Mouse (Mus musculus) olfactory bulb, adult 2 months (tissue): ENCODE data around the gene Top2b. TPM values are rescaled to one million over a fixed set of nuclear protein-coding genes. Genes with fewer than 3 reads are reported as not detected.

Experiments used
- H3K27ac ChIP-seq: fragments of 200-500 bp; 2 replicates; pipeline ENCODE4 v1.5.1; 2012; ENCODE audit warnings: low read depth, low read length; ENCODE audit not compliant: insufficient read depth
- H3K4me1 ChIP-seq: fragments of 200-500 bp; 2 replicates; pipeline ENCODE4 v1.6.1; 2012; ENCODE audit warnings: low read length; ENCODE audit not compliant: control insufficient read depth, insufficient read depth
- H3K4me3 ChIP-seq: fragments of 200-500 bp; 2 replicates; pipeline ENCODE4 v1.5.1; 2012; ENCODE audit warnings: mild to moderate bottlenecking, low read depth, low read length, moderate library complexity; ENCODE audit not compliant: insufficient read depth
- CTCF ChIP-seq: fragments of 200-500 bp; IDR thresholded peaks from 2 replicates; pipeline ENCODE4 v1.5.1; 2012; ENCODE audit warnings: low read depth, mild to moderate bottlenecking, low read length, moderate library complexity; ENCODE audit not compliant: insufficient read depth
- POLR2A ChIP-seq: fragments of 200-500 bp; IDR thresholded peaks from 2 replicates; pipeline ENCODE4 v1.6.1; 2012; ENCODE audit warnings: mild to moderate bottlenecking, low read depth, low read length, moderate library complexity; ENCODE audit not compliant: insufficient read depth
- WGBS: fragments of 180-500 bp; shearing (Covaris S2); methylation state at CpG from one replicate; pipeline ENCODE4 v1.1.7; 2018; 5-methylcytosine and 5-hydroxymethylcytosine counted together
- polyA plus RNA-seq: library from polyadenylated mRNA; stranded (reverse); fragments of >200 nt; gene quantifications from 2 replicates; pipeline ENCODE4 v1.2.4, GENCODE M21; 2012; ENCODE audit warnings: low replicate concordance; ENCODE audit not compliant: missing spikeins, insufficient read depth, insufficient read length

Gene Top2b
- polyA plus RNA-seq: 567 TPM in 1 of 2 replicates, not detected in the other

DNA sequence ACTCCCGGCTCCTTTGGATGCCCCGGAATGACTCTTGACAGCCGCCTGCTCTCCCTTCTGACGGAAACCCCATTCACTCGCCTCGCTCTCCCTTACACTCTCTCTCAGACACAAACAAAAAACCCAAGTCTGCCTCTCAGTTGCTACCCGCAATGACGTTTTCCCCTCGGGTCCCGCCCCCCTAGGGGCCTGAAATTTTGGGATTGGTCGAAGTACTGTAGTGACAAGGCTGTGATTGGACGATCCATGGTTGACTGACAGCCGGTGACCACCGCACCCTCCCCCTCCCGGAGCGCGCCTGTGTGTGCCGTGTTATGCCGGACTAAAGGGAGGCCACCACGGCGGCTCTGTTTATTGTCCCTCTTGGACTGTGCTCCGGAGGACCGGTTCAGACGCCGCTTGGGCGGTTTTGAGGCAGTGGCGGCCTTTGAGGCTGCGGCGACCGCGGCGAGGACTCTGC lies at the start of gene Top2b:
Top2b (plus strand) TSS at position 302 of the 460 bp plus-strand sequence.
- peak within 1 kb of the TSS; percentile 99 for H3K27ac ChIP-seq
- under 1% methylated on average over 32 of the region's 32 CpGs for WGBS

DNA sequence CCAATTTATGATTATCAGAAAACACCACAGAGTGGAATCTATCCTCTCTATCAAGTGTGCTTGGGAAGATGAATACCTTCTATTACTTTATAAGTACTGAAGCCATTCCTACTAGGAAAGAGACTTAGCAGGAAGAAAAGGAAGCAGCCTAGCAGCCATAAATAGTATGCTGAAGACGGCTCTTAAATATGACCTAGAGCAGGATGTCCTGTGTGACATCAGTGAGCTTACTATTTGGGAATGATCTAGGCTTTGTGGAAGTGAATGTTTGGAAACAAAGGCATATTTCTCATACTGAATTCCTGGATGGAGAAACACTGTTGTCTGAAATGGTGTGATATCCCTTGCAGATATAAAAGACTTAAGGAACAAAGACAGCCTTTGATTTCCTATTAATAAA lies 48.3 kb upstream of the Top2b start:
- Histone ChIP-seq H3K27ac (no peak overlapping the region), H3K4me3 (no peak overlapping the region), H3K4me1 (no peaks in the 10 kb centered on the region)
- 33% methylated on average over 1 of the region's 1 CpGs for WGBS
- TF ChIP-seq CTCF (no peak), POLR2A (no peak)

More for the DNA sequence above, at the start of gene Top2b:
- H3K4me3 ChIP-seq: peak within 1 kb of the TSS; percentile 95
- TF ChIP-seq CTCF (no peak), POLR2A (peak; percentile 75)
- H3K4me1 ChIP-seq: 0 out of 2 replicates have a peak, but pooled peaks cover 2% of the 10 kb centered on the region

DNA sequence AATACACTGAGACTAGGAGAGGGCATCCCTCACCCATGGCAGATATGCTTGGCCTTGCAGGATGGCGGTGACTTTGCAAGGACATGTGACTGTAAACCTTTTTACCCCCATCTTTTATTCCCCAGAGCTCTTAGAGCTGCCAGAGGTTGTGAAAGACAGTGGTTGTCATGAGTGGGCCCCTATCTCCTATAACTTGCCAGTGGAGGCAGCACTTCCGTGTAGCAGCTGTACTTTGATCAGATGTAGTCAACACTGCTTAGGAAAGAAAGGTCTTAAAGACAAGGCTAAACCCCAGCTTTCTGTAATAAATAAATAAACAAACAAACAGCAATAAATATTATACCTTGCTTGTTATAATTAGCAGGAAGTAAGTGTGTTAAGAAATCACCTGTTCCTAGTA lies 45.2 kb upstream of the Top2b start:
- Histone ChIP-seq H3K27ac (no peak overlapping the region), H3K4me1 (no peaks in the 10 kb centered on the region), H3K4me3 (no peak overlapping the region)
- 91% methylated on average over 2 of the region's 2 CpGs for WGBS
- TF ChIP-seq POLR2A (no peak), CTCF (no peak)

DNA sequence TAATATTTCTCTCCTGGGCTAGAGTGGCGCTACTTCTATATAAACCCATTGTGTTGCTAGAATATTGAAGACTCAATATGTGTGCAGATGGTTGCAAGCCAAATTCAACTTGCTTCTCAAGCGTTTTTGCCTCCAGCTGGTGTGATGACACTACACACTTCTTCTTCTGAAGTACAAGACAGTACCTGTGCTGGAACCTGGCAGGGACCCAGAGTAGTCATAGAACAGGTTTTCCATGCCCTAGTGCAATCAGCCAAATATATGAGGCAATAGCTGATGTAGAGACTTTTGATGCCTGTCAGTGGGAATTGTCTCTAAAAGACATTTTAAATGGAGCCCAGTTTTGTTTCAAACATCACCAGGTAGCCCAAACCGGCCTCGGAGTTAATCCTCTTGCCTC lies 40.6 kb upstream of the Top2b start:
- Histone ChIP-seq H3K4me3 (no peak overlapping the region), H3K27ac (no peak overlapping the region), H3K4me1 (no peaks in the 10 kb centered on the region)
- 86% methylated on average over 4 of the region's 4 CpGs for WGBS
- TF ChIP-seq POLR2A: no peak
- no peak for TF ChIP-seq CTCF

DNA sequence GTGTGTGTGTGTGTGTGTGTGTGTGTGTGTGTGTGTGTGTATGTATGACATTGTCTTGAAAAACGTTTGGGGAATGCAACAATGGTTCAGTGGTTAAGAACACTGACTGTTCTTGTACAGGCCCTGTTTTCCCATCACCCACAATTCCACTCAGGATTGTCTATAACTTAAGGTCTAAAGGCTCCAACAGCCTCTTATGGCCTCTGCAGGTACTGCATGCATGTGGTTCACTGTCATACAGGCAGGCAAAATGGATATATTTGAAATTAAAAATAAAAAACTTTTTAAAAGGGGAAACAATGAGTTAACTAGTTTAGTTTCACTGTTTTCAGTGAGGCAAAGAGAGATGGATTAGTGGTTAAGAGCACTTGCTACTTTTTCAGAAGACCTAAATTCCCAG lies 39.8 kb upstream of the Top2b start:
- Histone ChIP-seq H3K4me3 (no peak overlapping the region), H3K27ac (no peak overlapping the region), H3K4me1 (no peaks in the 10 kb centered on the region)
- TF ChIP-seq POLR2A (no peak), CTCF (no peak)
- 50% methylated on average over 1 of the region's 1 CpGs for WGBS

DNA sequence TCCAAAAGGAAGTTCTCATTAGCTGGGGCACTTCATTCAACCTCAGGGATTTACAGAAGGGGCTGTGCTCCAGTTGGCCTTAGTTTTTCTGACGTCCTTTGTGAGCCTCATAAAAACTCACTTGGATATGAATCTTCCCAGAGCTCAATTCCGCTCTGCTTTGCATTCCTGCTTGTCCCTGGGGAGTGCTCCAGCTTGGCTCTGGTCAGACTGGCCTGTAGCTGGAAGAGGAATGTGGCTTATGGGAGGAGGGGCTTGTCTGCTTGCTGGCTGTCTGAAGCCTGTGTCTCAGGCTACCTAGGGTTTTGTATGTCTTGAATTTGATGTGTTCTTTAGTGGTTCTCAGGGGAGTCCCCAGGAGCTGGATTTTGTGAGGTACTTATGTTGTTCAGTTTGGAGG lies 36.4 kb upstream of the Top2b start:
- Histone ChIP-seq H3K27ac (no peak overlapping the region), H3K4me3 (no peak overlapping the region), H3K4me1 (no peaks in the 10 kb centered on the region)
- 38% methylated on average over 2 of the region's 2 CpGs for WGBS
- TF ChIP-seq POLR2A (no peak), CTCF (no peak)

DNA sequence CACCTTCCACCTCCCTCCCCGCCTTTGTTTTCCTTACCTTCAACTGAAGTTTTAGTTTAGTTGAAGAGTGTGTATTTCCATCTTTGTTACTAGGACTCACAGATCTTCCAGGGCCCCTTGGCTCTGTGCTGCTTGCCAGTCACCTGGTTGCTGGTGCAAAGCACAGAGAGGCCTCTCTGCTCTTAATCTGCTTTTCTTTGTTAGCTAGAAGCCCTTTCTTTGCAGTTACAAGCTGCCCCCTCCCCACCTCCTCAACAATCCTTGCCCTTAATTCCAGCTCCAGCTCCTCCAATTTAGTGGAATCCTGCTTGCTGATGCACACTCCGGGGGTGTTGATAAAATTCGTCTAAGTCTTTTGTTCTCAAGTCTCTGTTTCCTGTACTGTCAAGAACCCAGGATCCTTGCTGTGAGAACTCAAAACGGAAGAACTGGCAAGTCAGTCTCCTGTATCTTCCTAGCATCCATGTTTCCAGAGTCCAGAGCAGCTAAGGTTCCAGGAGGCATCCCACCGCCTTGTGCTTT lies 36.0 kb upstream of the Top2b start:
- Histone ChIP-seq H3K4me1 (no peaks in the 10 kb centered on the region), H3K4me3 (no peak overlapping the region), H3K27ac (no peak overlapping the region)
- 36% methylated on average over 5 of the region's 5 CpGs for WGBS
- TF ChIP-seq POLR2A: no peak
- no peak for TF ChIP-seq CTCF

DNA sequence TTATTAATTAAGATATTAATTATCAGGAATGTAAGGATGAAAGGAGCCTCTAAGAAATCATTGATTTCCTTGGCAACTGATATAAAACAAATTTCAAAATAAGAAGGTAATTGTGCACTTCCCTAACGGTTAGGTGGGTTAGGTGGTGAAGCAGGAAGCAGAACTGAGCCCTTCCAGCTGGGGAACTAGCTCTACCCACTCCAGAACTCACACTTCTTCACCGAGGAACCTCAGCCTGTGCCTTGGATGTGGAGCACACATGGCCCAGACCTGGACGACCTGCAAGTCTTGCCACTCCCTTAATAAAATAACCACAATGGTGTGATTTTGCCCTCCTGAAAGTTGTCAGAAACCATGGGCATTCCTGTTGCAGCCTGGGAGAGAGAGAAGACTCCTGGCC lies 35.2 kb upstream of the Top2b start:
- WGBS: 82% methylated on average over 3 of the region's 3 CpGs
- Histone ChIP-seq H3K27ac (no peak overlapping the region), H3K4me1 (no peaks in the 10 kb centered on the region), H3K4me3 (no peak overlapping the region)
- TF ChIP-seq POLR2A: no peak

DNA sequence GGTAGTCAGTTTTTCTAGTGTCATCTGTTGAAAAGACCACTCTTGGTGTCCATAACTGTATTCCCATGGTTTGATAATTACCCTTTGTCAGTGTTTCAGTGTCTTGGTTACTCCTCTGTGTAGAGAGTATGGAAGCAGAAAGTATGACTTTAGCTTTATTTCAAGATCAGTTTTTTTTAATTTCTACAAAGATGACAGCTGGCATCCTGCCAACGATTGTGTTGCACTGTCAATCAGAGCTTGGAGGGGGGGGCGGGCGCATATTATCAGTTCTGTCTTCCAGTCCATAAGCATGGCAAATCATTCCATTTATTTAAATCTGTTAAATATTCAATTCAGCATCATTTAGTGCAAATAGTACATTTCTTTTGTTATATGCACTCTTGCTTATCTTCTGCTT lies 30.7 kb upstream of the Top2b start:
- H3K4me3 ChIP-seq: no peak overlapping the region
- H3K27ac ChIP-seq: no peak overlapping the region
- WGBS: 85% methylated on average over 3 of the region's 3 CpGs
- no peak for TF ChIP-seq POLR2A
- no peak for TF ChIP-seq CTCF
- H3K4me1 ChIP-seq: peaks cover 2% of the 10 kb centered on the region; the same call in 1 of the 2 replicates
